Mouse (Mus musculus) kidney, adult 2 months (tissue): ENCODE measurements around the gene Acot5. TPM values are rescaled to one million over a fixed set of nuclear protein-coding genes. Genes with fewer than 3 reads are reported as not detected.

Experiments used
- DNase-seq: peaks from one replicate; pipeline ENCODE4 v3.0.0; 2021
- H3K27ac ChIP-seq: fragments of 200-500 bp; 2 replicates; pipeline ENCODE4 v1.5.1; 2012; ENCODE audit warnings: low read depth, low read length, control low read depth, inconsistent platforms; ENCODE audit not compliant: insufficient read depth
- H3K27me3 ChIP-seq: fragments of 200-500 bp; replicated peaks from 2 replicates; pipeline ENCODE4 v1.6.1; 2012; ENCODE audit warnings: mild to moderate bottlenecking, moderate library complexity, low read length, inconsistent platforms; ENCODE audit not compliant: control insufficient read depth, insufficient read depth
- H3K36me3 ChIP-seq: fragments of 200-500 bp; 2 replicates; pipeline ENCODE4 v1.6.1; 2012; ENCODE audit warnings: mild to moderate bottlenecking, moderate library complexity, low read length, inconsistent platforms; ENCODE audit not compliant: control insufficient read depth, insufficient read depth
- H3K4me1 ChIP-seq: fragments of 200-500 bp; 2 replicates; pipeline ENCODE4 v1.6.1; 2011; ENCODE audit warnings: low read length; ENCODE audit not compliant: control insufficient read depth, insufficient read depth
- H3K4me3 ChIP-seq: fragments of 200-500 bp; 2 replicates; pipeline ENCODE4 v1.5.1; 2011; ENCODE audit warnings: mild to moderate bottlenecking, low read depth, low read length, control low read depth; ENCODE audit not compliant: insufficient read depth
- CTCF ChIP-seq: fragments of 200-500 bp; conservative IDR thresholded peaks from 2 replicates; pipeline ENCODE4 v1.5.1; 2011; ENCODE audit warnings: low read depth, mild to moderate bottlenecking, control low read depth, low read length, moderate library complexity, mixed read lengths; ENCODE audit not compliant: insufficient read depth, insufficient read length
- POLR2A ChIP-seq: fragments of 200-500 bp; IDR thresholded peaks from one replicate; pipeline ENCODE4 v1.6.1; 2011; ENCODE audit warnings: low read depth, low read length, control low read depth
- WGBS: fragments of 180-500 bp; shearing (Covaris S2); methylation state at CpG from one replicate; pipeline ENCODE4 v1.1.7; 2018; 5-methylcytosine and 5-hydroxymethylcytosine counted together
- polyA plus RNA-seq: library from polyadenylated mRNA; depleted of rRNA; stranded (reverse); fragments of >200 nt; gene quantifications from 2 replicates; pipeline ENCODE4 v1.2.3, GENCODE M21; 2012

Gene Acot5
- polyA plus RNA-seq, 1 experiment, result 0.16 TPM

DNA sequence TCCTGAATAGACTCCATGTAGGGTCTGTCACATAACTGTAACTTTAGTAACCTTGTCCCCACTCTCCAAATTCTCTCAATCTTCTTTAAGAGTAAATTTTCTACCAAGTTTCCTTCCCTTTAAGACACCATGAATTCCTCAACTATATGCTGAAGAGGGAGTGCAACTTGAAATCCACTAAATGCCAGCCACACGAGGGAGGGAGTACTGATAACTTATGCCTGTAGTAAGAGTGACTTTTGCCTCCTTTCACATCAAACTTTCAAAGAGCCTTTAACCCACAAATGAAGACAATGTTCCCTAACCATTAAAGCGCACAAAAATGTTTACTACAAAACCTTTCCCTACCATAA is 32.3 kb downstream of the Acot5 start:
- no peaks in the 10 kb centered on the region for H3K36me3 ChIP-seq
- H3K27ac ChIP-seq, result no peak overlapping the region; the same call in 1 of the 2 replicates
- 57% methylated on average over 2 of the region's 2 CpGs for WGBS
- no peaks in the 10 kb centered on the region; the same call in 1 of the 2 replicates for H3K4me1 ChIP-seq
- H3K4me3 ChIP-seq, result peak overlapping the region; percentile 45
- no peak for DNase-seq
- no peak for TF ChIP-seq CTCF
- TF ChIP-seq POLR2A, result no peak
- H3K27me3 ChIP-seq, result no peaks in the 10 kb centered on the region

- H3K27me3 ChIP-seq, result no peaks in the 10 kb centered on the region
- H3K4me3 ChIP-seq, result no peak overlapping the region
- no peak for DNase-seq
- no peaks in the 10 kb centered on the region for H3K4me1 ChIP-seq
- H3K36me3 ChIP-seq, result no peaks in the 10 kb centered on the region
- 74% methylated on average over 3 of the region's 3 CpGs for WGBS
- TF ChIP-seq POLR2A (no peak), CTCF (no peak)
- no peak overlapping the region for H3K27ac ChIP-seq
Observed at GRCm38 (mm10) chr12:84107012-84107411, 37.9 kb downstream of the Acot5 start.

DNA sequence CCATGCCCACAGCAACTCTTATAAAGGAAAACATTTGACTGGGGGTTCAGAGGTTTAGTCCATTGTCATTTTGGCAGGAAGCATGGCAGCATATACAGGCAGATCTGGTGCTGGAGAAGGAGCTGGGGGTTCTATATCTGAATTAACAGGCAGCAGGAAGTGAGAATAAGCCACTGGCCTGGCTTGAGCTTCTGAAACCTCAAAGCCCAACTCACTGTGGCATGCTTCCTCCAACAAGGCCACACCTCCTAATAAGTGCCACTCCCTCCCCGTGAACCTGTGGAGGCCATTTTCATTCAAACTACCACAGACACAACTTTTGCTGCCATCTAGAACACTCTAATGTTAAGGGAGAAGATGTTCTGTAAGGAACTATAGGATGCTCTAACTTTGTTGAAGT is 38.6 kb downstream of the Acot5 start:
- H3K4me3 ChIP-seq, result no peak overlapping the region
- H3K36me3 ChIP-seq, result no peaks in the 10 kb centered on the region
- H3K27me3 ChIP-seq, result no peaks in the 10 kb centered on the region
- H3K4me1 ChIP-seq, result no peaks in the 10 kb centered on the region
- TF ChIP-seq CTCF (no peak), POLR2A (no peak)
- DNase-seq, result no peak
- H3K27ac ChIP-seq, result no peak overlapping the region
- 72% methylated on average over 1 of the region's 1 CpGs for WGBS

DNA sequence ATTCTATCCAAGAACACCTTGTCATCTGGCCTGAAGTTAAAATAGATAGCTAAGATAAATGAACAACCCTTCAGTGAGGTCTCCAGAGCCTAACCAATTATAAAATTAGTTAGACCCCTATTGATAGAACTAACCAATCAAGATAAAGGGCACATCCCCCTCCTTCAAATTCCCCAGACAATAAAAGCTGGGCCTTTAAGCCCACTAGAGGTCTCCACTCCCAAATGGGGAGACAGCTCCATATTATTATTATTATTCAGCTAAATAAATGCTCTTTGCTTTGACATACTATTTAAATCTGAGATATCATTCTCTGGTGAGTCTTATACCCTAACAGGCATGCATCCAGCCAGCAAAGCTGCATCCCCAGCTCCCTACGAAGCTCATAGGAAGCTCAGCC is 40.8 kb downstream of the Acot5 start:
- Histone ChIP-seq H3K27ac (no peak overlapping the region), H3K4me3 (no peak overlapping the region), H3K36me3 (no peaks in the 10 kb centered on the region), H3K4me1 (peaks cover 2% of the 10 kb centered on the region; the same call in 1 of the 2 replicates), H3K27me3 (no peaks in the 10 kb centered on the region)
- TF ChIP-seq POLR2A (no peak), CTCF (no peak)
- WGBS, result 75% methylated on average over 1 of the region's 1 CpGs
- no peak for DNase-seq

DNA sequence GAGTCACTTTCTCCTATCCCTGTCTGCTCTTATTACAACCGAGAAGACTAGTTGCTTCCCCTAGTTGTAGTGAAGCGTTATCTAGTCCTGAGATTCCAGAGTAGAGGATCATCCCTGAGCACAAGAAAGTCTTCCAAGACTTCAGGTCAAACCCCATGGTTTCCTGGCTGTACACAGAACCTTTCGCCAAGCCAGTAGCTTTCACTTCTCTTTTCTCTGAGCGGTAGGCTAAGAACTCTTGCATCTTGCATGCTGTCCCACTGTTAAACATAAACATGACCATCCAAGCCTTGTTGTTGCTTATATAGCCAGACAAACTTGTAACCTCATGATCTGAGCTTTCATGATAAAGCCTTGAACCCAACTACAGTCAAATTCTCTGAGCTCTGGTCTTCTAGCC is 41.7 kb downstream of the Acot5 start:
- no peak for TF ChIP-seq CTCF
- TF ChIP-seq POLR2A, result no peak
- Histone ChIP-seq H3K4me3 (no peak overlapping the region), H3K27me3 (no peaks in the 10 kb centered on the region), H3K36me3 (no peaks in the 10 kb centered on the region), H3K4me1 (peaks cover 6% of the 10 kb centered on the region; the same call in 1 of the 2 replicates), H3K27ac (no peak overlapping the region)
- 92% methylated on average over 4 of the region's 4 CpGs for WGBS
- no peak for DNase-seq

GRCm38 (mm10) chr12:84113676-84114075 is 44.6 kb downstream of the Acot5 start:
- H3K4me3 ChIP-seq, result no peak overlapping the region
- no peak overlapping the region for H3K27ac ChIP-seq
- TF ChIP-seq POLR2A (no peak), CTCF (no peak)
- 27% methylated on average over 6 of the region's 6 CpGs for WGBS
- DNase-seq, result no peak
- H3K36me3 ChIP-seq, result no peaks in the 10 kb centered on the region
- no peaks in the 10 kb centered on the region for H3K27me3 ChIP-seq
- H3K4me1 ChIP-seq, result peaks cover 6% of the 10 kb centered on the region; the same call in 1 of the 2 replicates

- peak; percentile 94 for DNase-seq
- H3K4me1 ChIP-seq, result peaks cover 6% of the 10 kb centered on the region; the same call in 1 of the 2 replicates
- WGBS, result 3% methylated on average over 32 of the region's 35 CpGs
- H3K27ac ChIP-seq, result peak within 1 kb of the TSS; percentile 9; the same call in 1 of the 2 replicates
- TF ChIP-seq CTCF (no peak), POLR2A (no peak)
- H3K27me3 ChIP-seq, result no peaks in the 10 kb centered on the region
- H3K4me3 ChIP-seq, result peak within 1 kb of the TSS; percentile 96
- no peaks in the 10 kb centered on the region for H3K36me3 ChIP-seq
Observed at GRCm38 (mm10) chr12:84114153-84114994, 45.2 kb downstream of the Acot5 start, which contains the start of gene Dnal1. TSS of gene Dnal1 (plus strand) at chr12:84114366.
